Mouse (Mus musculus): Measurements from ENCODE around the gene Hspa13.

DNA sequence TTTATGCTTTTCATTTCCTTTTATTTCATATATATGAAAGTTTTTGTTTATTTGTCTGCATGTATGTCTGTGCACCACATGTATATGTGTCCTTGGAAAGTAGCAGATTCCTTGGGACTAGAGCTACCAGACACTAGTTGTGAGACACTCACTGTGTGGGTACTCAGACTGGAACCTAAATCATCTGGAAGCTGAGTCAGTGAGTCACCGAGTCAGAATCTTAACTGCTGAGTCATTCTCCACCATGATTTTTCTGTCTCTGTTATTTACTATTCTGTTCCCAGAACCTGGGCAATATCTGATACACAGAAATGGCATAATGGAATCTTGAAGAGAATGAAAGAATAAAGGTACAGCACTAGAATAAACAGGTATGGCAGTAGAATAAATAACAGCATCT lies 14.0 kb downstream of the Hspa13 start:
- TF ChIP-seq GATA1 (IDR thresholded peaks at IDR 0.05; ENCODE audit: low read length), result no peak
- TF ChIP-seq TAL1 (IDR thresholded peaks at IDR 0.05; ENCODE audit: low read length), result no peak

Data from erythroblast, embryonic 14.5 days (primary cell).